Mouse (Mus musculus): ENCODE results near the gene Cnnm4. TPM values are rescaled to one million over a fixed set of nuclear protein-coding genes. Genes with fewer than 3 reads are reported as not detected.

Cnnm4 gene
- total RNA-seq, 1 experiment: 10.7 TPM

DNA sequence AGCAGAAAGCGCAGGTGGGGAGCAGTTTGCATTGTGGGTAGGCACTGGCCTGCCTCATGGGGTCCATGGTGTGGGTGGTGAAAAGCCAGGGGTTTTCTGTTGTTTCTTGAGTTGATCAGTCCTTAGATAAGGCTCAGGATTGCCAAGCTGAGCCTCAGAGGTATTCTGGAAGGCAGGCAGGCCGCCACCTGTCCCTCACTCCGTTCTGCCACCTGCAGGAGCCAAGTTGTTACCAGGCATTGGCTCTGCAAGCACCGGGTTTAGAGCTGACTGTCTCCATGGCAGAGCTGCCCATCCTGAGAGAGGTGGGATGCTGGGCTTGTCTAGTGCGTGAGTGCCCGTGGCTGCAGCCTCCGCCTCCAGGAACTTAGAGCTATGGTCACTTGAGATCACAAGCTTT, 50.8 kb downstream of the Cnnm4 start:
- TF ChIP-seq ZC3H11A (IDR thresholded peaks at IDR 0.05; ENCODE audit: borderline replicate concordance, low read depth, low read length): no peak
- TF ChIP-seq ZNF384 (IDR thresholded peaks at IDR 0.05; ENCODE audit: low read depth, low read length): no peak
- TF ChIP-seq MAFK (IDR thresholded peaks at IDR 0.05; ENCODE audit: insufficient read depth, low read depth, low read length): no peak
- no peak for TF ChIP-seq HCFC1 (IDR thresholded peaks at IDR 0.05; ENCODE audit: borderline replicate concordance, insufficient read depth, low read length)
- no peak for TF ChIP-seq CHD2 (IDR thresholded peaks at IDR 0.05; ENCODE audit: low read depth, low read length)
- in situ Hi-C loops (cut with MboI; ENCODE audit: low sequenced_read_pairs in 2 of 2, unreplicated experiment in 2 of 2): no loop called here
- DNase-seq (ENCODE audit: low read depth, low spot score): no peak
- peaks cover 0 to 14% of the 10 kb centered on the region in 2 experiments; a peak in 2 of 4 replicates for H3K4me1 ChIP-seq (ENCODE audit: control insufficient read depth in 2 of 2, insufficient read depth in 2 of 2, low read length in 2 of 2, poor library complexity in 1 of 2)
- H3K36me3 ChIP-seq (ENCODE audit: control insufficient read depth, insufficient read depth, low read length, poor library complexity, severe bottlenecking): peaks cover 57% of the 10 kb centered on the region
- H3K9ac ChIP-seq (ENCODE audit: insufficient read depth, low read depth, low read length, poor library complexity, severe bottlenecking): no peak overlapping the region
- H3K27ac ChIP-seq (ENCODE audit: insufficient read depth, low read depth, low read length, poor library complexity, severe bottlenecking): no peak overlapping the region
- H3K4me3 ChIP-seq (ENCODE audit: insufficient read depth in 1 of 2, low read depth in 1 of 2, low read length in 2 of 2, poor library complexity in 1 of 2, severe bottlenecking in 1 of 2): no peak overlapping the region
- H3K9me3 ChIP-seq (ENCODE audit: control insufficient read depth, insufficient read depth, low read depth, low read length): no peaks in the 10 kb centered on the region

DNA sequence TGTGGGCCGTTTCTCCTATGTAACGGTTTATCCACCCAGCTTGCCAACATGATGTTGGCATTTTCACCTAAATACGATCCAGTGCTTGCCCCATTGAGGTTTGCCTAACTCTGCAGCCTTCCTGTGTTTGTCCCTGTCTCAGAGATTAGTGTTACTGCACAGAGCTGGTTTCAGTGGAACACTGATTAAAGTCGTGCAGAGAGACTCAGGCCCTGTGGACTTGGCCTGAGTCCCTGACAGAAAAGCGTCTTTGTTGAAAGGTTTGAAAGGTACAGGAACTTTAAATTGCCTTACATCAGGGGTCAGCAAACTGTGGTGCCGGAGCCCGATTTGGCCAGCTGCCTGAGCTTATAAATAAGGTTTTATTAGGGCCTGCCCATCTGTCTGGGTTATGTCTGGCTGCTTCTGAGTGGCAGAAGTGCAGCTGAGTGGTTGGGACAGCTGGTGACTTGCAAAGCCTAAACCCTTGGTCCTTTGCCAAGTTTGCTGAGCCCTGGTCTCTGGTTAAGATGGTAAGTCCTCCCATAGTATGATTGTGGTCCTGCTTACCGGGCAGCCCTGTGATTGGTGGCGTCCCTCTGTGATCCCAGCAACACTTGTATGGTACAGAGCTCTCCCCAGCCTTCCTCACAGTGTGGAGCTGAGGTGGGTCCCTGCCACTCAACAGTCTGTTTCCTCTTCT, 52.1 kb downstream of the Cnnm4 start:
- TF ChIP-seq HCFC1 (IDR thresholded peaks at IDR 0.05; ENCODE audit: borderline replicate concordance, insufficient read depth, low read length) (no peak), ZNF384 (IDR thresholded peaks at IDR 0.05; ENCODE audit: low read depth, low read length) (no peak), MAFK (IDR thresholded peaks at IDR 0.05; ENCODE audit: insufficient read depth, low read depth, low read length) (no peak), CHD2 (IDR thresholded peaks at IDR 0.05; ENCODE audit: low read depth, low read length) (no peak)
- in situ Hi-C loops (cut with MboI; ENCODE audit: low sequenced_read_pairs in 2 of 2, unreplicated experiment in 2 of 2): no loop called here
- no peak overlapping the region for H3K9ac ChIP-seq (ENCODE audit: insufficient read depth, low read depth, low read length, poor library complexity, severe bottlenecking)
- peaks cover 0 to 11% of the 10 kb centered on the region in 2 experiments; a peak in 2 of 4 replicates for H3K4me1 ChIP-seq (ENCODE audit: control insufficient read depth in 2 of 2, insufficient read depth in 2 of 2, low read length in 2 of 2, poor library complexity in 1 of 2)
- H3K9me3 ChIP-seq (ENCODE audit: control insufficient read depth, insufficient read depth, low read depth, low read length): no peaks in the 10 kb centered on the region
- DNase-seq (ENCODE audit: low read depth, low spot score): no peak
- peaks cover 54% of the 10 kb centered on the region for H3K36me3 ChIP-seq (ENCODE audit: control insufficient read depth, insufficient read depth, low read length, poor library complexity, severe bottlenecking)
- no peak overlapping the region for H3K4me3 ChIP-seq (ENCODE audit: insufficient read depth in 1 of 2, low read depth in 1 of 2, low read length in 2 of 2, poor library complexity in 1 of 2, severe bottlenecking in 1 of 2)
- no peak overlapping the region; the same call in 1 of the 2 replicates for H3K27ac ChIP-seq (ENCODE audit: insufficient read depth, low read depth, low read length, poor library complexity, severe bottlenecking)

DNA sequence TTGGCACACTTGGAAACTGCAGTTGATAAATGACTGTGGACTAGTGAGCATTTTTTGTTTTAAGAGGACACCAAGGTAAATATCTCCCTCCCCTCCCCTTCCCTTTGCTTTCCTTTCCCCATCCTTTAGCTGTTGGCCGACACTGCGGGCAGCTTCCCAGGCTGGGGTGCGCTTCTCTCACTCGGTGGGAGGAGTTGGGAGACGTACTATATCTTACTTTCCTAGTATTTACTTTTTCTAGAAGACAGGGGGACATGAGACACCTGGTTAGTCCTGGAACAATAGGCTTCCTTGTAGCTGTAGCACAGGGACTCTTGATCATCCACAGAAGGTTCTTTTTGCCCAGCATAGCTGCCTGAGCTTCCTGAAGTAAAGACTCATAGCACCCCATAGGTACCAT, 52.6 kb downstream of the Cnnm4 start:
- no peak for DNase-seq (ENCODE audit: low read depth, low spot score)
- no peak for TF ChIP-seq ZC3H11A (IDR thresholded peaks at IDR 0.05; ENCODE audit: borderline replicate concordance, low read depth, low read length)
- TF ChIP-seq CHD2 (IDR thresholded peaks at IDR 0.05; ENCODE audit: low read depth, low read length): no peak
- TF ChIP-seq ZNF384 (IDR thresholded peaks at IDR 0.05; ENCODE audit: low read depth, low read length): no peak
- TF ChIP-seq HCFC1 (IDR thresholded peaks at IDR 0.05; ENCODE audit: borderline replicate concordance, insufficient read depth, low read length): no peak
- no peak for TF ChIP-seq MAFK (IDR thresholded peaks at IDR 0.05; ENCODE audit: insufficient read depth, low read depth, low read length)
- in situ Hi-C loops (cut with MboI; ENCODE audit: low sequenced_read_pairs in 2 of 2, unreplicated experiment in 2 of 2): no loop called here
- Histone ChIP-seq H3K4me3 (ENCODE audit: insufficient read depth in 1 of 2, low read depth in 1 of 2, low read length in 2 of 2, poor library complexity in 1 of 2, severe bottlenecking in 1 of 2) (no peak overlapping the region), H3K4me1 (ENCODE audit: control insufficient read depth in 2 of 2, insufficient read depth in 2 of 2, low read length in 2 of 2, poor library complexity in 1 of 2) (peaks cover 0 to 6% of the 10 kb centered on the region in 2 experiments; a peak in 2 of 4 replicates), H3K9me3 (ENCODE audit: control insufficient read depth, insufficient read depth, low read depth, low read length) (no peaks in the 10 kb centered on the region), H3K36me3 (ENCODE audit: control insufficient read depth, insufficient read depth, low read length, poor library complexity, severe bottlenecking) (peaks cover 53% of the 10 kb centered on the region), H3K27ac (ENCODE audit: insufficient read depth, low read depth, low read length, poor library complexity, severe bottlenecking) (no peak overlapping the region), H3K9ac (ENCODE audit: insufficient read depth, low read depth, low read length, poor library complexity, severe bottlenecking) (no peak overlapping the region)

DNA sequence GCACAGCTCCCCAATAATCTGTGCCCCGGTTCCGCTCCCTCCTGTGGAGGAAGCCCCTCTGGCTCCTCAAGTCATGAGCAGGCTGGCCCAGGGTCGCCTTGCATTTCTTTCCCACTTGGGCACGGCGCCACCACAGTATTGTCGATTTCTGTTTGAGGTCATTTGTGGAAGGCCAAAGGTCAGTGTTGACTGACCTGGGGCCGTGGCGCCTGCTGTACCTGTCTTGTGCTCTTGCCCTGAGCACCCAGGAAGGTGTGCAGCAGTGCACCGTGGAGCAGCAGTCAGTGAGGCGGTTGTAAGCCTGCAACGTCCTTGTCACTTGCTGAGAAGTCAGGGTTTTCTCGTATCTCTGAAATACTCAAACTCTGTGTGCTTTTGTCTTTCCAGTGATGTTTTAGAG, 54.4 kb downstream of the Cnnm4 start:
- Histone ChIP-seq H3K9me3 (ENCODE audit: control insufficient read depth, insufficient read depth, low read depth, low read length) (no peaks in the 10 kb centered on the region), H3K36me3 (ENCODE audit: control insufficient read depth, insufficient read depth, low read length, poor library complexity, severe bottlenecking) (peaks cover 38% of the 10 kb centered on the region), H3K9ac (ENCODE audit: insufficient read depth, low read depth, low read length, poor library complexity, severe bottlenecking) (no peak overlapping the region), H3K4me3 (ENCODE audit: insufficient read depth in 1 of 2, low read depth in 1 of 2, low read length in 2 of 2, poor library complexity in 1 of 2, severe bottlenecking in 1 of 2) (no peak overlapping the region), H3K4me1 (ENCODE audit: control insufficient read depth in 2 of 2, insufficient read depth in 2 of 2, low read length in 2 of 2, poor library complexity in 1 of 2) (peaks cover 0 to 2% of the 10 kb centered on the region in 2 experiments; a peak in 1 of 4 replicates), H3K27ac (ENCODE audit: insufficient read depth, low read depth, low read length, poor library complexity, severe bottlenecking) (no peak overlapping the region)
- TF ChIP-seq CHD2 (IDR thresholded peaks at IDR 0.05; ENCODE audit: low read depth, low read length): no peak
- TF ChIP-seq HCFC1 (IDR thresholded peaks at IDR 0.05; ENCODE audit: borderline replicate concordance, insufficient read depth, low read length): no peak
- TF ChIP-seq ZNF384 (IDR thresholded peaks at IDR 0.05; ENCODE audit: low read depth, low read length): no peak
- no peak for TF ChIP-seq ZC3H11A (IDR thresholded peaks at IDR 0.05; ENCODE audit: borderline replicate concordance, low read depth, low read length)
- no peak for TF ChIP-seq MAFK (IDR thresholded peaks at IDR 0.05; ENCODE audit: insufficient read depth, low read depth, low read length)
- in situ Hi-C loops (cut with MboI; ENCODE audit: low sequenced_read_pairs in 2 of 2, unreplicated experiment in 2 of 2): no loop called here
- no peak for DNase-seq (ENCODE audit: low read depth, low spot score)

Data from ES-E14 (cell line).